Mouse (Mus musculus) stomach, embryonic 14.5 days (tissue): ENCODE data around the gene Olfr980. TPM values are rescaled to one million over a fixed set of nuclear protein-coding genes. Genes with fewer than 3 reads are reported as not detected.

Experiments
- polyA plus RNA-seq: library from polyadenylated mRNA; unstranded; fragments of >200 nt; fragmentation: Nextera tagmentation; extraction: Ambion mirVana; gene quantifications from 2 replicates; pipeline ENCODE4 v1.2.1, GENCODE M21; 2014

Olfr980 gene
- polyA plus RNA-seq, 1 experiment from 2014 or later = not detected

Other genes with a start within 250 kb of the Olfr980 start
- gene Olfr968, start 226.3 kb downstream of the Olfr980 start, polyA plus RNA-seq = not detected in 2 replicates
- gene Olfr969, start 218.6 kb downstream of the Olfr980 start, polyA plus RNA-seq = not detected in 2 replicates
- not detected in 2 replicates for gene Olfr970, start 200.7 kb downstream of the Olfr980 start, polyA plus RNA-seq
- gene Olfr971, start 172.7 kb downstream of the Olfr980 start, polyA plus RNA-seq = not detected in 2 replicates
- not detected in 2 replicates for gene Olfr972, start 143.2 kb downstream of the Olfr980 start, polyA plus RNA-seq
- gene Olfr229, start 102.2 kb downstream of the Olfr980 start, polyA plus RNA-seq = not detected in 2 replicates
- gene Olfr974, start 72.1 kb downstream of the Olfr980 start, polyA plus RNA-seq = not detected in 2 replicates
- 0.09 TPM in 1 of 2 replicates, not detected in the other for gene Olfr975, start 57.5 kb downstream of the Olfr980 start, polyA plus RNA-seq
- gene Olfr976, start 48.4 kb downstream of the Olfr980 start, polyA plus RNA-seq = not detected in 2 replicates
- gene Olfr978, start 17.5 kb downstream of the Olfr980 start, polyA plus RNA-seq = not detected in 2 replicates
- not detected in 2 replicates for gene Olfr979, start 6.1 kb downstream of the Olfr980 start, polyA plus RNA-seq
- gene Olfr981, start 11.9 kb upstream of the Olfr980 start, polyA plus RNA-seq = not detected in 2 replicates
- gene Olfr982, start 64.2 kb upstream of the Olfr980 start, polyA plus RNA-seq = not detected in 2 replicates
- not detected in 2 replicates for gene Olfr983, start 84.0 kb upstream of the Olfr980 start, polyA plus RNA-seq
- not detected in 2 replicates for gene Olfr984, start 104.6 kb upstream of the Olfr980 start, polyA plus RNA-seq
- not detected in 2 replicates for gene Olfr985, start 120.6 kb upstream of the Olfr980 start, polyA plus RNA-seq
- not detected in 2 replicates for gene Tmem225, start 138.5 kb upstream of the Olfr980 start, polyA plus RNA-seq
- gene Olfr986, start 171.3 kb upstream of the Olfr980 start, polyA plus RNA-seq = not detected in 2 replicates
- gene Zfp202, start 182.7 kb upstream of the Olfr980 start, polyA plus RNA-seq = 6.2 and 6.6 TPM in 2 replicates